Mouse (Mus musculus): ENCODE results near the gene Clic1. TPM values are rescaled to one million over a fixed set of nuclear protein-coding genes. Genes with fewer than 3 reads are reported as not detected.
A peak's percentile ranks its signal among the peaks of the same experiment; 100 is the strongest.

Clic1 gene
- polyA plus RNA-seq, 1 experiment from 2014 or later, result 141 TPM

GRCm38 (mm10) chr17:35100196-35100765, 50.5 kb downstream of the Clic1 start:
- H3K27ac ChIP-seq, result no peak overlapping the region
- WGBS (ENCODE audit: insufficient replicate concordance), result 72% methylated on average over 10 of the region's 10 CpGs
- H3K4me2 ChIP-seq, result no peak overlapping the region
- DNase-seq, result no peak
- no peak overlapping the region for H3K4me3 ChIP-seq (replicated peaks)
- H3K9me3 ChIP-seq (replicated peaks), result no peaks in the 10 kb centered on the region
- H3K4me1 ChIP-seq (replicated peaks), result peaks cover 52% of the 10 kb centered on the region
- ATAC-seq (ENCODE audit: low read depth), result no peak
- no peak overlapping the region for H3K9ac ChIP-seq
- no peaks in the 10 kb centered on the region for H3K27me3 ChIP-seq
- H3K36me3 ChIP-seq, result peaks cover 84% of the 10 kb centered on the region

GRCm38 (mm10) chr17:35101161-35101560, 51.4 kb downstream of the Clic1 start:
- H3K27me3 ChIP-seq, result no peaks in the 10 kb centered on the region
- no peak overlapping the region for H3K4me2 ChIP-seq
- H3K27ac ChIP-seq, result peak overlapping the region; percentile 1; the same call in 1 of the 2 replicates
- no peak overlapping the region for H3K9ac ChIP-seq
- WGBS (ENCODE audit: insufficient replicate concordance), result 84% methylated on average over 11 of the region's 11 CpGs
- no peak for DNase-seq
- H3K4me1 ChIP-seq (replicated peaks), result peaks cover 61% of the 10 kb centered on the region
- no peak for ATAC-seq (ENCODE audit: low read depth)
- H3K4me3 ChIP-seq (replicated peaks), result no peak overlapping the region
- peaks cover 75% of the 10 kb centered on the region for H3K36me3 ChIP-seq
- H3K9me3 ChIP-seq (replicated peaks), result no peaks in the 10 kb centered on the region

- DNase-seq (no peak), ATAC-seq (ENCODE audit: low read depth) (no peak)
- no peaks in the 10 kb centered on the region for H3K9me3 ChIP-seq (replicated peaks)
- WGBS (ENCODE audit: insufficient replicate concordance), result 71% methylated on average over 8 of the region's 8 CpGs
- H3K36me3 ChIP-seq, result peaks cover 64% of the 10 kb centered on the region
- no peak overlapping the region for H3K4me2 ChIP-seq
- H3K9ac ChIP-seq, result no peak overlapping the region
- no peaks in the 10 kb centered on the region for H3K27me3 ChIP-seq
- peak overlapping the region; percentile 92 for H3K27ac ChIP-seq
- H3K4me1 ChIP-seq (replicated peaks), result peaks cover 64% of the 10 kb centered on the region
- no peak overlapping the region for H3K4me3 ChIP-seq (replicated peaks)
Observed at GRCm38 (mm10) chr17:35102299-35102698, 52.5 kb downstream of the Clic1 start.

GRCm38 (mm10) chr17:35103221-35103690, 53.5 kb downstream of the Clic1 start:
- Histone ChIP-seq H3K27me3 (no peaks in the 10 kb centered on the region), H3K36me3 (peaks cover 56% of the 10 kb centered on the region), H3K9me3 (replicated peaks) (no peaks in the 10 kb centered on the region), H3K4me3 (replicated peaks) (no peak overlapping the region), H3K4me2 (no peak overlapping the region), H3K9ac (peak overlapping the region; percentile 67), H3K4me1 (replicated peaks) (peaks cover 64% of the 10 kb centered on the region), H3K27ac (peak overlapping the region; percentile 92)
- no peak for DNase-seq
- WGBS (ENCODE audit: insufficient replicate concordance), result 53% methylated on average over 6 of the region's 6 CpGs
- ATAC-seq (ENCODE audit: low read depth), result no peak

GRCm38 (mm10) chr17:35104079-35104478, 54.3 kb downstream of the Clic1 start:
- no peak for ATAC-seq (ENCODE audit: low read depth)

GRCm38 (mm10) chr17:35104754-35105153, 55.0 kb downstream of the Clic1 start:
- peak overlapping the region; percentile 48 for H3K4me2 ChIP-seq
- H3K27ac ChIP-seq, result peak overlapping the region; percentile 92
- peaks cover 64% of the 10 kb centered on the region for H3K4me1 ChIP-seq (replicated peaks)
- no peaks in the 10 kb centered on the region for H3K27me3 ChIP-seq
- WGBS (ENCODE audit: insufficient replicate concordance), result 20% methylated on average over 6 of the region's 6 CpGs
- peak overlapping the region; percentile 67 for H3K9ac ChIP-seq
- DNase-seq (peak; percentile 76), ATAC-seq (ENCODE audit: low read depth) (peak; percentile 89)
- peaks cover 41% of the 10 kb centered on the region for H3K36me3 ChIP-seq
- no peaks in the 10 kb centered on the region for H3K9me3 ChIP-seq (replicated peaks)
- peak overlapping the region; percentile 7; the same call in 1 of the 2 replicates for H3K4me3 ChIP-seq (replicated peaks)

More at GRCm38 (mm10) chr17:35104079-35104478, 54.3 kb downstream of the Clic1 start:
- Histone ChIP-seq H3K4me2 (peak overlapping the region; percentile 48), H3K9ac (peak overlapping the region; percentile 67), H3K36me3 (peaks cover 48% of the 10 kb centered on the region), H3K27me3 (no peaks in the 10 kb centered on the region), H3K4me3 (replicated peaks) (peak overlapping the region; percentile 7), H3K27ac (peak overlapping the region; percentile 92), H3K4me1 (replicated peaks) (peaks cover 64% of the 10 kb centered on the region), H3K9me3 (replicated peaks) (no peaks in the 10 kb centered on the region)
- DNase-seq, result no peak
- 65% methylated on average over 7 of the region's 7 CpGs for WGBS (ENCODE audit: insufficient replicate concordance)

- H3K36me3 ChIP-seq, result peaks cover 30% of the 10 kb centered on the region
- peak overlapping the region; percentile 18 for H3K4me2 ChIP-seq
- no peaks in the 10 kb centered on the region for H3K27me3 ChIP-seq
- no peaks in the 10 kb centered on the region for H3K9me3 ChIP-seq (replicated peaks)
- DNase-seq (peak; percentile 40), ATAC-seq (ENCODE audit: low read depth) (no peak; the same call in 1 of the 2 replicates)
- no peak overlapping the region for H3K4me3 ChIP-seq (replicated peaks)
- peak overlapping the region; percentile 67 for H3K9ac ChIP-seq
- peaks cover 54% of the 10 kb centered on the region for H3K4me1 ChIP-seq (replicated peaks)
- peak overlapping the region; percentile 92 for H3K27ac ChIP-seq
- WGBS (ENCODE audit: insufficient replicate concordance), result 26% methylated on average over 13 of the region's 13 CpGs
Observed at GRCm38 (mm10) chr17:35105740-35106389, 56.1 kb downstream of the Clic1 start.

- peaks cover 49% of the 10 kb centered on the region for H3K4me1 ChIP-seq (replicated peaks)
- no peak overlapping the region for H3K4me2 ChIP-seq
- no peak overlapping the region for H3K4me3 ChIP-seq (replicated peaks)
- DNase-seq, result no peak
- peaks cover 23% of the 10 kb centered on the region for H3K36me3 ChIP-seq
- ATAC-seq (ENCODE audit: low read depth), result no peak
- peak overlapping the region; percentile 67; the same call in 1 of the 2 replicates for H3K9ac ChIP-seq
- 53% methylated on average over 3 of the region's 3 CpGs for WGBS (ENCODE audit: insufficient replicate concordance)
- H3K9me3 ChIP-seq (replicated peaks), result no peaks in the 10 kb centered on the region
- H3K27ac ChIP-seq, result no peak overlapping the region
- no peaks in the 10 kb centered on the region for H3K27me3 ChIP-seq
Observed at GRCm38 (mm10) chr17:35106522-35106921, 56.8 kb downstream of the Clic1 start.

GRCm38 (mm10) chr17:35108097-35108496, 58.3 kb downstream of the Clic1 start, which contains the start of gene Ly6g5c:
TSS of gene Ly6g5c (plus strand) at chr17:35108279.
- no peaks in the 10 kb centered on the region for H3K9me3 ChIP-seq (replicated peaks)
- DNase-seq, result no peak
- H3K4me1 ChIP-seq (replicated peaks), result peaks cover 33% of the 10 kb centered on the region
- H3K4me2 ChIP-seq, result no peak within 1 kb of the TSS
- H3K4me3 ChIP-seq (replicated peaks), result no peak within 1 kb of the TSS
- H3K9ac ChIP-seq, result no peak within 1 kb of the TSS
- ATAC-seq (ENCODE audit: low read depth), result no peak
- no peaks in the 10 kb centered on the region for H3K27me3 ChIP-seq
- H3K27ac ChIP-seq, result no peak within 1 kb of the TSS
- peaks cover 8% of the 10 kb centered on the region for H3K36me3 ChIP-seq
- 78% methylated on average over 6 of the region's 6 CpGs for WGBS (ENCODE audit: insufficient replicate concordance)
